Mouse (Mus musculus): ENCODE results near the gene Tmem189.

Tmem189 gene

DNA sequence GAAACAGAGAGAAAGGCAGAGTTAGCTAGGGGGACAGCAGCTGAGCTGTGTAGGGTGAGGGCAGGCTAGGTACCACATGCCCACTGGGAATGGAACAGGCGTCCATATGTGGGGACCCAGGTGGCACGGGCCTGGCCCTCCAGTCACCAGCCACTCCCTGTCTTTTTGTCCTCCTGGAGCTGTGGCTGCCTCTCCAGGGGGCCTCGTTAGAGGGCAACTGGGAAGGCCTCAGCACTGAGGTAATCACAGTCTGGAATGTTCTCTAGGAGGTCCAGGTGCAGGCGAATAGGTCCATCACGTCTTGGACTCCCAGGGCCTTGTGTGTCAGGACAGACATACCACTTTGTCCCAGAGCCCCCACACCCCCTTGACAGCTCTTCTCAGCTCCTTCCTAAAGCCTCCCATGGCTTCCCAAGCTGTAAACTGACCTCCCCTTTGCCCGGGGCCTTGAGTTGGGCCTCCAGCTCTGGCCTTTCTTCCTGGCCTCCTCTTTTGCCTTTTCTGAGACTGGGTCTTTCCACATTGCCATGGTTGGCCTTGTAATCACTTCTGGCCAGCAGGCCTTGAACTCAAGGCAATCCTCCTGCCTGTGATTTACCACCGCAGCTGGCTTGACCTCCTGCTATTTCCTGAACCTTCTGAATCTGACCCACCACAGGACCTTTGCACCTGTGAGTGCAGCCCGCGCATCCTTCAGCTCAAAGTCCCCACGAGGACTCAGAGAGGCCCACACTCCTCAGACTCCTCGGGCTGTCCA lies 16.7 kb upstream of the Tmem189 start:
- in situ Hi-C loops (cut with MboI; ENCODE audit: low pct_unique_long_range_greater_than_20kb in 1 of 2, low sequenced_read_pairs in 2 of 2, unreplicated experiment in 1 of 2): no loop called here

DNA sequence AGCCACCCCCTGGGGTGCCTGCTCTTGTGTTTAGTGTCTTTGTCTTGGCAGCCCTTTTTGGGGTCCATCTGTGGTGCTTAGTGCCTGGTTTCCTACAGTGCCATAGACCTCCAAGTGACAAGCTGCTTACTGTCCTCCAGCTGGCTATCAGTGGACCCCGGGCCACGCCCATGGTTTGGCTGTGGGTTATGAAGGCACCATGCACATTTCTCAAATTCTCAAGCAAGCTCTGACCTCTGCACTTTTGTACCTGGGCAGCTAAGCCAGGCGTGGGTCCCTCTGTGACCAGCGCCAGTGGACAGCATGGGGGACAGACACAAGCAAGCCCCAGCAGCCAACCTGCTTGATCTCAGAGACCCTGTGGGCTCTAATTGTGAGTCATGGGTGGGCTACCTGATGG lies 14.8 kb upstream of the Tmem189 start:
- in situ Hi-C loops (cut with MboI; ENCODE audit: low pct_unique_long_range_greater_than_20kb in 1 of 2, low sequenced_read_pairs in 2 of 2, unreplicated experiment in 1 of 2): no loop called here

DNA sequence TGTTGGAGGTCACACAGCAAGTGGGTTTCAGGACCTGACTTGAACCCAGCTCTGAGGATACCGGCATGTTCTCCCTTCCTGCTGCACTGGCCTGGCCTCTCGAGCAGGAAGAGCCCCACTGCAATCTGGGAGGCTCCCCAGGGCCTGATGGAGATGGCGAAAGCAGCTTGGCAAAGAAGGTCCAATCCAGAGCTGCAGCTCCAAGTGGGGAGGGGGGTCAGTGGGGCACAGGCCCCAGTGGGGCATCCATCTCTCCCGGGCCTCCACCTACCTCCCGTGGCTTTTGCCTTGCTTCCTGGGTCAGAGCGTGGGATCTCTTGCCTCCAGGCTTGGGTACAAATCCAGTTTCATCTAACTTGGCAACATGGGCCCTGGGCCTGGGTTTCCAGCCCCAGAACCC lies 12.5 kb upstream of the Tmem189 start:
- in situ Hi-C loops (cut with MboI; ENCODE audit: low pct_unique_long_range_greater_than_20kb in 1 of 2, low sequenced_read_pairs in 2 of 2, unreplicated experiment in 1 of 2): no loop called here

GRCm38 (mm10) chr2:167701472-167701871 lies 11.8 kb upstream of the Tmem189 start:
- in situ Hi-C loops (cut with MboI; ENCODE audit: low pct_unique_long_range_greater_than_20kb in 1 of 2, low sequenced_read_pairs in 2 of 2, unreplicated experiment in 1 of 2): no loop called here

- in situ Hi-C loops (cut with MboI; ENCODE audit: low pct_unique_long_range_greater_than_20kb in 1 of 2, low sequenced_read_pairs in 2 of 2, unreplicated experiment in 1 of 2): no loop called here
These were observed 10.4 kb upstream of the Tmem189 start for GRCm38 (mm10) chr2:167700018-167700417.

- in situ Hi-C loops (cut with MboI; ENCODE audit: low pct_unique_long_range_greater_than_20kb in 1 of 2, low sequenced_read_pairs in 2 of 2, unreplicated experiment in 1 of 2): no loop called here
These were observed 8.3 kb upstream of the Tmem189 start for GRCm38 (mm10) chr2:167697902-167698301.

- in situ Hi-C loops (cut with MboI; ENCODE audit: low pct_unique_long_range_greater_than_20kb in 1 of 2, low sequenced_read_pairs in 2 of 2, unreplicated experiment in 1 of 2): no loop called here
These were observed 6.5 kb upstream of the Tmem189 start for GRCm38 (mm10) chr2:167696143-167696542.

GRCm38 (mm10) chr2:167695491-167695890 lies 5.9 kb upstream of the Tmem189 start:
- in situ Hi-C loops (cut with MboI; ENCODE audit: low pct_unique_long_range_greater_than_20kb in 1 of 2, low sequenced_read_pairs in 2 of 2, unreplicated experiment in 1 of 2): no loop called here

- in situ Hi-C loops (cut with MboI; ENCODE audit: low pct_unique_long_range_greater_than_20kb in 1 of 2, low sequenced_read_pairs in 2 of 2, unreplicated experiment in 1 of 2): no loop called here
These were observed 5.3 kb upstream of the Tmem189 start for GRCm38 (mm10) chr2:167694963-167695362.

DNA sequence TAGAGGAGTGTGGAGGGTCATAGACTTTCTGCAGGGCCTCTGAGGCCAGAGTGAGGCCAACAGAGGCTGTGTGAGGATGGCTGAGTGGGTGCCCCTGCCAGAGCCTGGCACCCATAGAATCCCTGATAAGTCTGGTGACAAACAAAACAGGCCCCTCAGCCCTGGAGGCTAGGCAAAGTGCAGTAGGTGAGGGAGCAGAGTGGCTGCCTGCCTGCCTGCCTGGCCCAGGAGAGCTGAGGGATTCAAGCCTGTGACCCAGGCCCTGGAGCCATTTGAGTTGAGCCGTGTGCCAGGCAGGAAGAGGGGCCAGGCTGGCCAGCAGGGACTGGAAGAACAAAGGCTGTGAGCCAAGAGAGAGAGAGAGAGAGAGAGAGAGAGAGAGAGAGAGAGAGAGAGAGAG lies 4.6 kb upstream of the Tmem189 start:
- in situ Hi-C loops (cut with MboI; ENCODE audit: low pct_unique_long_range_greater_than_20kb in 1 of 2, low sequenced_read_pairs in 2 of 2, unreplicated experiment in 1 of 2): no loop called here

DNA sequence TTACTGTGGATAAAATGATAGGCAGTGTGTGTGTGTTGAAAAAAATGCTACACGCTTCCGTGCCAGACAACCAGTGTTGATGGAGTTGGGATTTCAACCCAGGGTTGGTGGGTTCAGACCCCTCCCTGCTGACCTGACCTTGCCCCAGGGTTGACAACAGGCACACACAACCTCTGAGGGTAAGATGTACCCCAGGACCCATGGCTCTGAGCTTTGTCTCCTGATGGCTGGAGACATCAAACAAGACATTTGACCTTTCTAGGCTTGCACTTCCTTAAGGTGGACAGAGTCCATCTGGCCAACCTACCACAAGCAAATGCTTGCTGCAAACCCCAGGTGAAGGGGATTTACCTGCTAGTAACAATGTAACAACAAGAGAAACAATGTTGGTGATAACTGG lies 3.9 kb upstream of the Tmem189 start:
- in situ Hi-C loops (cut with MboI; ENCODE audit: low pct_unique_long_range_greater_than_20kb in 1 of 2, low sequenced_read_pairs in 2 of 2, unreplicated experiment in 1 of 2): no loop called here

GRCm38 (mm10) chr2:167692831-167693230 lies 3.2 kb upstream of the Tmem189 start:
- in situ Hi-C loops (cut with MboI; ENCODE audit: low pct_unique_long_range_greater_than_20kb in 1 of 2, low sequenced_read_pairs in 2 of 2, unreplicated experiment in 1 of 2): no loop called here

DNA sequence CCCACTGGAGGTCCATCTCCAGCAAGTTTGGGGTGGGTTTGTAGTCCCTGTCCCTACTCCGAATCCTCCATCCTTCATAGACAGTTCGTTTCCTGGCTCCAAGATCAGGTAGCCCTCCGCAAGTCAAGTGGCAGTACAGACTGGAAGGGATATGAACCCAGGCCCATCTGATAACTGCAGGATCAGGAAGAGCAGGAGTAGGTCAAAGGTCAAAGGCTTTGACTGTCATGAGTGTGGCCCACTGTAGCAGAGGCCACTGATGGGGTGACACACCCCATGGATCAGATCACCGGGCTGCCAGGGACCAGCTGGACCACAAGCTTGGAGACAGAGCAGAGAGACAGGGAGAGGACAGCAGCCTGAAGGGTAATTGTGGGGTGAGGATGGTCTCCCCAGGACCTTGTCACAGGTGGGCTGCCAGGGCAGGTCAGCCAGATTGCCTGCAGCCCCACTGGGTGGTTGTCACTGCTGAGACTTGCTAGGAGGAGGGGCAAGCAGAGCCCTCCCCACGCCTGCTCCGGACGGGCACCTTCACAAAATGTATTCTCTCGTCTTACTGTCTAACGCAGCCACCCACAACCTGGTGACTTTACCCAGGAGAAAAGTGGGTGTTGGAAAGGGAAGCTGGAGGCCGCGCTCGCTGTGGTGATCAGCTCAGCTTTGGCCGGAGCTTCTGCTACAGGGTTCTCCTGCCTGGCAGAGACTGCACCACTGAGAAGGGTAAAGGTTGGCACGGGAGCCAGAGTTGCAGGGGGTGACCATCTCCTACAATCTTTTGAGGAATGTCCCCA lies 2.4 kb upstream of the Tmem189 start:
- in situ Hi-C loops (cut with MboI; ENCODE audit: low pct_unique_long_range_greater_than_20kb in 1 of 2, low sequenced_read_pairs in 2 of 2, unreplicated experiment in 1 of 2): no loop called here

DNA sequence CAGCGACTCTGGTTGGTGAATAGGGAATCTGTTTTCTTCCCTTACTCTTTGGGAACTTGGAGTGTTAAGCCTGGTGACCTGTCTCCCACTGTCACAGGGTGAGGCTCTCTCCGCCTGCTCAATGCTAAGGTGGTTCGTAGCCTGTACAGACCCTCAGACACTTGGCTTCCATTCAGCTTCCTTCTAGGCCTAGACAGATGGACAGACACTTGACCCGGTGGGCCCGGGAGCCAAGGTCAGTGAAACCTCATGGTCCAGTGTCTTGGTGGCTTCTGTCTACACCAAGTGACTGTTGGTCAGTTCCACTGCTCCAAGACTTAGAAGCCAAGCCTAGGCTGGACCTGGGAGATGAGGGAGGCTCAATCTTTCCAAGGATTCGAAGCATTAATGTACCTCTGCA lies 1.8 kb upstream of the Tmem189 start:
- in situ Hi-C loops (cut with MboI; ENCODE audit: low pct_unique_long_range_greater_than_20kb in 1 of 2, low sequenced_read_pairs in 2 of 2, unreplicated experiment in 1 of 2): no loop called here

GRCm38 (mm10) chr2:167690962-167691311 lies 1.3 kb upstream of the Tmem189 start:
- in situ Hi-C loops (cut with MboI; ENCODE audit: low pct_unique_long_range_greater_than_20kb in 1 of 2, low sequenced_read_pairs in 2 of 2, unreplicated experiment in 1 of 2): no loop called here

GRCm38 (mm10) chr2:167690219-167690961 lies 768 bp upstream of the Tmem189 start:
- in situ Hi-C loops (cut with MboI; ENCODE audit: low pct_unique_long_range_greater_than_20kb in 1 of 2, low sequenced_read_pairs in 2 of 2, unreplicated experiment in 1 of 2): no loop called here

GRCm38 (mm10) chr2:167688498-167689451 lies 847 bp downstream of the Tmem189 start, which contains the start of gene Cebpb:
TSS of gene Cebpb (plus strand) at chr2:167688915.
- in situ Hi-C loops (cut with MboI; ENCODE audit: low pct_unique_long_range_greater_than_20kb in 1 of 2, low sequenced_read_pairs in 2 of 2, unreplicated experiment in 1 of 2): loop anchor here (5.0 kb wide), 1 partner anchor 209 kb away; no protein-coding TSS in a partner anchor

DNA sequence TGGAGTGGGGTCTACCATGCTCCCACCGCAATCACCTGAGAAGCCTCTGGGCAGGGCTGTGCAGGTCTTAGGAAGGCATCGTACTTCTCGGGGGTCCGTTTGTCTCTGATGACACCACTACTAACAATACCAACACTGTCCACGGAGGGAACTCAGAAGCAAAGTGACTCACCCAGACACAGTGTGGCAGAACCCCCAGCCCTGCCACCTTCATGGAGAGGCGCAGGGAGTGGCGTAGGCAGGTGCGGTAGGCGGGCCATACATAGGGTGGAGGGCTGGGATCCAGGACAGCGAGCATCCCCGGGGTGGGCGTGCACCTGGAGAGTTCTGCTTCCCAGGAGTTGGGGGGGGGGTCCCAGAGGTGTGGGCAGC lies 1.5 kb downstream of the Tmem189 start:
- in situ Hi-C loops (cut with MboI; ENCODE audit: low pct_unique_long_range_greater_than_20kb in 1 of 2, low sequenced_read_pairs in 2 of 2, unreplicated experiment in 1 of 2): loop anchor here (5.0 kb wide), 1 partner anchor 209 kb away; no protein-coding TSS in a partner anchor
